Mouse (Mus musculus) MEL (cell line): ENCODE data around the gene Clk3.

Experiments
- CTCF ChIP-seq, 3 experiments: IDR thresholded peaks in 2 of 3; conservative IDR thresholded peaks in 1 of 3; 2 replicates each; pipeline ENCODE4 v1.5.1; 2011 to 2012; ENCODE audit warnings: low read length in 3 of 3, low read depth in 2 of 3, mild to moderate bottlenecking in 2 of 3, improper control_type of control experiment in 1 of 3, inconsistent platforms in 1 of 3, mixed read lengths in 1 of 3, moderate library complexity in 1 of 3; ENCODE audit not compliant: control insufficient read depth in 1 of 3, insufficient read depth in 1 of 3, poor library complexity in 1 of 3, severe bottlenecking in 1 of 3
- E2F4 ChIP-seq: IDR thresholded peaks from 2 replicates; pipeline ENCODE4 v1.6.1; 2011; ENCODE audit warnings: low read depth, low read length, improper control_type of control experiment, borderline replicate concordance

DNA sequence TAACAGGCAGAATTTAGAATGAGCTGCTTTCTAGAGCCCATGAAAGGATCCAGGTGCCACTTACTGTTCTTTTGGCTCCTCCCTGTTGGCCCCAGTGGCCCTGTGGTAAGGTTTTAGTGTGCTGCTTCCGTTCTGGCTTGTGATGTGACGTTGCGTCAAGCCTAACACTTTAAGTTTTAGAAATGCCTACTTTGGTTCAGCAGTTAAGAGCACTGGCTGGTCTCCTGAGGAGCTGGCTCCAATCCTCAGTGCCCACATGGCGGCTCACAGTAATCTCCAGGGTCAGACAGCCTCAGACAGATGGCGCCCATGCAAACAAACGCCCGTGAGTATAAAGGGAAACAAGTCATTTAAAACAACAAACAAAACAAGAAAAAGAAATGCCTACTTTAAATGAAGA is 47.3 kb downstream of the Clk3 start:
- TF ChIP-seq E2F4 (no peak), CTCF (IDR thresholded peaks at IDR 0.05 in 2 of 3, conservative IDR thresholded peaks at IDR 0.05 in 1 of 3; ENCODE audit: control insufficient read depth in 1 of 3, insufficient read depth in 1 of 3, low read depth in 2 of 3, low read length in 3 of 3, poor library complexity in 1 of 3, severe bottlenecking in 1 of 3) (no peak)
